In genomic region chr9:31082054-31082666, GRCm38 (mm10) we compare ENCODE assay signal across 8 mouse cellular contexts. TPM values are rescaled to one million over a fixed set of nuclear protein-coding genes. Genes with fewer than 3 reads are reported as not detected.
A peak's percentile ranks its signal among the peaks of the same experiment; 100 is the strongest.
DNase-seq lines count a peak whose midpoint lies in the region; ATAC-seq and TF ChIP-seq lines count a peak whose summit lies in the region.

No protein-coding gene starts in this region.

- no peaks in the 10 kb centered on the region for H3K27me3 ChIP-seq in MEL (ENCODE audit: control insufficient read depth in 1 of 2, insufficient read depth in 2 of 2, low read length in 2 of 2)
- H3K27me3 ChIP-seq in forebrain, embryonic 15.5 days: no peaks in the 10 kb centered on the region
- H3K27me3 ChIP-seq in lung, embryonic 16.5 days (ENCODE audit: control insufficient read depth, insufficient read depth, low read depth, low read length): no peaks in the 10 kb centered on the region

- no peak for TF ChIP-seq EP300 in MEL (IDR thresholded peaks at IDR 0.05; ENCODE audit: low read depth in 1 of 2, low read length in 2 of 2)

- DNase-seq in MEL (ENCODE audit: low read depth, low spot score): peak; percentile 84
- peak; percentile 50 for DNase-seq in cerebellum, adult 11-12 months
- peak; percentile 87 for DNase-seq in heart, postnatal 4 days
- peak; percentile 37 to 84 for DNase-seq in layer of hippocampus, adult 18-20 months (ENCODE audit: low spot score in 2 of 2)
- DNase-seq in ovary, postnatal 14 days (ENCODE audit: low spot score): peak; percentile 78
- peak; percentile 36 to 79 for DNase-seq in thymus, postnatal 10 days (ENCODE audit: low spot score in 2 of 2)

- peak overlapping the region; percentile 45 for H3K4me2 ChIP-seq in forebrain, embryonic 15.5 days (replicated peaks)
- H3K4me2 ChIP-seq in lung, embryonic 16.5 days (ENCODE audit: low read depth, low read length): peak overlapping the region; percentile 35; the same call in 1 of the 2 replicates

- peak overlapping the region in 1 of 2 experiments; percentile 24; a peak in 2 of 4 replicates for H3K4me3 ChIP-seq in MEL (ENCODE audit: control insufficient read depth in 1 of 2, insufficient read depth in 1 of 2, low read depth in 2 of 2, low read length in 2 of 2)
- H3K4me3 ChIP-seq in forebrain, embryonic 15.5 days: peak overlapping the region; percentile 25
- no peak overlapping the region for H3K4me3 ChIP-seq in lung, embryonic 16.5 days (ENCODE audit: low read length)

- H3K79me2 ChIP-seq in MEL (ENCODE audit: control insufficient read depth, insufficient read depth, low read length, poor library complexity): no peaks in the 10 kb centered on the region

- H3K36me3 ChIP-seq in MEL (ENCODE audit: control insufficient read depth in 1 of 2, insufficient read depth in 2 of 2, low read length in 2 of 2): peaks cover 0 to 5% of the 10 kb centered on the region in 2 experiments; a peak in 2 of 4 replicates
- no peaks in the 10 kb centered on the region for H3K36me3 ChIP-seq in forebrain, embryonic 15.5 days
- no peaks in the 10 kb centered on the region for H3K36me3 ChIP-seq in lung, embryonic 16.5 days (ENCODE audit: control insufficient read depth, insufficient read depth, low read length)

- 8% methylated on average over 15 of the region's 15 CpGs for WGBS in forebrain, embryonic 15.5 days
- WGBS in lung, embryonic 16.5 days: 8% methylated on average over 15 of the region's 15 CpGs

- H3K27ac ChIP-seq in MEL (ENCODE audit: control insufficient read depth, low read depth, low read length): no peak overlapping the region
- H3K27ac ChIP-seq in forebrain, embryonic 15.5 days (replicated peaks): no peak overlapping the region
- H3K27ac ChIP-seq in lung, embryonic 16.5 days (ENCODE audit: low read length): no peak overlapping the region

- peak; percentile 52; the same call in 1 of the 2 replicates for ATAC-seq in forebrain, embryonic 15.5 days (replicated peaks)
- no peak; the same call in 1 of the 2 replicates for ATAC-seq in lung, embryonic 16.5 days (ENCODE audit: low read depth)

- H3K9me3 ChIP-seq in MEL (replicated peaks; ENCODE audit: insufficient read depth, low read length): no peaks in the 10 kb centered on the region
- H3K9me3 ChIP-seq in forebrain, embryonic 15.5 days: no peaks in the 10 kb centered on the region
- no peaks in the 10 kb centered on the region for H3K9me3 ChIP-seq in lung, embryonic 16.5 days (ENCODE audit: control insufficient read depth, low read length)

- no peak overlapping the region for H3K9ac ChIP-seq in MEL (ENCODE audit: control insufficient read depth, low read depth, low read length, poor library complexity, severe bottlenecking)
- H3K9ac ChIP-seq in forebrain, embryonic 15.5 days (replicated peaks): no peak overlapping the region
- no peak overlapping the region for H3K9ac ChIP-seq in lung, embryonic 16.5 days (ENCODE audit: low read length)

- TF ChIP-seq CTCF in MEL (IDR thresholded peaks at IDR 0.05 in 2 of 3, conservative IDR thresholded peaks at IDR 0.05 in 1 of 3; ENCODE audit: control insufficient read depth in 1 of 3, insufficient read depth in 1 of 3, low read depth in 2 of 3, low read length in 3 of 3, poor library complexity in 1 of 3, severe bottlenecking in 1 of 3): peak; percentile 71 to 96 (median 85)

- TF ChIP-seq POLR2A in MEL (IDR thresholded peaks at IDR 0.05; ENCODE audit: control insufficient read depth in 1 of 2, insufficient read depth in 1 of 2, low read depth in 1 of 2, low read length in 2 of 2, poor library complexity in 1 of 2): no peak

- TF ChIP-seq RAD21 in MEL (IDR thresholded peaks at IDR 0.05; ENCODE audit: low read depth, low read length): peak; percentile 94

- peaks cover 3 to 4% of the 10 kb centered on the region in 2 experiments; a peak in 3 of 4 replicates for H3K4me1 ChIP-seq in MEL (ENCODE audit: control insufficient read depth in 1 of 2, insufficient read depth in 2 of 2, low read length in 2 of 2)
- H3K4me1 ChIP-seq in forebrain, embryonic 15.5 days: peaks cover 7% of the 10 kb centered on the region
- H3K4me1 ChIP-seq in lung, embryonic 16.5 days (replicated peaks; ENCODE audit: control insufficient read depth, insufficient read depth, low read length): peaks cover 3% of the 10 kb centered on the region; the same call in 1 of the 2 replicates

TF ChIP-seq in MEL, 35 proteins besides CTCF, POLR2A, EP300 and RAD21:
- no peak for TF ChIP-seq RCOR1 (IDR thresholded peaks at IDR 0.05; ENCODE audit: low read depth, low read length)
- peak; percentile 35; the same call in 1 of the 2 replicates for TF ChIP-seq MYC (IDR thresholded peaks at IDR 0.05; ENCODE audit: low read depth, low read length)
- 0 out of 2 replicates have a peak, but pooled peaks have one; percentile 13 for TF ChIP-seq BHLHE40 (IDR thresholded peaks at IDR 0.05; ENCODE audit: borderline replicate concordance, low read depth, low read length)
- peak; percentile 81 for TF ChIP-seq ZC3H11A (IDR thresholded peaks at IDR 0.05; ENCODE audit: low read depth, low read length)
- TF ChIP-seq MEF2A (IDR thresholded peaks at IDR 0.05; ENCODE audit: extremely low read depth, insufficient replicate concordance, low read depth, low read length, poor library complexity, severe bottlenecking): no peak
- no peak for TF ChIP-seq SIN3A (IDR thresholded peaks at IDR 0.05; ENCODE audit: low read length)
- TF ChIP-seq TBP (IDR thresholded peaks at IDR 0.05; ENCODE audit: low read depth, low read length): no peak
- 0 out of 2 replicates have a peak, but pooled peaks have one; percentile 17 for TF ChIP-seq JUND (IDR thresholded peaks at IDR 0.05; ENCODE audit: low read depth, low read length)
- TF ChIP-seq GATA1 (IDR thresholded peaks at IDR 0.05; ENCODE audit: low read depth, low read length): no peak; the same call in 1 of the 2 replicates
- TF ChIP-seq TCF12 (IDR thresholded peaks at IDR 0.05; ENCODE audit: low read depth, low read length): no peak
- TF ChIP-seq SMC3 (IDR thresholded peaks at IDR 0.05; ENCODE audit: low read depth, low read length): peak; percentile 88
- TF ChIP-seq USF1 (IDR thresholded peaks at IDR 0.05; ENCODE audit: low read depth, low read length): no peak
- TF ChIP-seq ELF1 (IDR thresholded peaks at IDR 0.05; ENCODE audit: low read depth, low read length): no peak
- TF ChIP-seq MYB (IDR thresholded peaks at IDR 0.05; ENCODE audit: low read depth, low read length): no peak
- TF ChIP-seq ETS1 (IDR thresholded peaks at IDR 0.05; ENCODE audit: low read depth, low read length): no peak
- no peak for TF ChIP-seq POLR2AphosphoS2 (IDR thresholded peaks at IDR 0.05; ENCODE audit: low read length)
- no peak for TF ChIP-seq GABPA (IDR thresholded peaks at IDR 0.05; ENCODE audit: low read depth, low read length)
- no peak for TF ChIP-seq NELFE (IDR thresholded peaks at IDR 0.05; ENCODE audit: low read depth, low read length)

RNA-seq across cellular contexts. Expression of gene St14, which starts 49.5 kb away (rescaled TPM):
- 0.08 and 0.10 TPM in 2 replicates for total RNA-seq in MEL (2012; rRNA removed)
- polyA plus RNA-seq in MEL (2012; ENCODE audit: insufficient read depth in 1 of 2, insufficient read length in 2 of 2, low read depth in 1 of 2, low replicate concordance in 2 of 2, missing spikeins in 1 of 2): under 1 TPM in 1 of 2 experiments, not detected in 1; 0.19 TPM
- polyA plus RNA-seq in forebrain, embryonic 15.5 days (2015; fragmentation: Nextera tagmentation; extraction: Ambion mirVana): 0.27 and 0.36 TPM in 2 replicates
- under 1 TPM; 0.52 to 0.65 TPM for total RNA-seq in heart, postnatal 4 days (2021)
- 1 to 10 TPM; 1.1 to 1.5 TPM for total RNA-seq in layer of hippocampus, adult 18-20 months (2021)
- polyA plus RNA-seq in lung, embryonic 16.5 days (2015; fragmentation: Nextera tagmentation; extraction: Ambion mirVana): 58.3 and 58.6 TPM in 2 replicates

RNA-seq across cellular contexts. Expression of gene Zbtb44, which starts 51.7 kb away (rescaled TPM):
- 9.8 and 10.9 TPM in 2 replicates for total RNA-seq in MEL (2012; rRNA removed)
- 10 to 100 TPM in 1 of 2 experiments, not detected in 1; 15.1 TPM for polyA plus RNA-seq in MEL (2012; ENCODE audit: insufficient read depth in 1 of 2, insufficient read length in 2 of 2, low read depth in 1 of 2, low replicate concordance in 2 of 2, missing spikeins in 1 of 2)
- polyA plus RNA-seq in forebrain, embryonic 15.5 days (2015; fragmentation: Nextera tagmentation; extraction: Ambion mirVana): 5.0 and 5.6 TPM in 2 replicates
- total RNA-seq in heart, postnatal 4 days (2021): 10 to 100 TPM; 32.2 to 33.5 TPM
- 10 to 100 TPM; 40.3 to 40.8 TPM for total RNA-seq in layer of hippocampus, adult 18-20 months (2021)
- 7.1 and 7.6 TPM in 2 replicates for polyA plus RNA-seq in lung, embryonic 16.5 days (2015; fragmentation: Nextera tagmentation; extraction: Ambion mirVana)
